Comparison of ENCODE assay signal across 8 mouse cellular contexts in genomic region chr9:71168511-71168910, GRCm38 (mm10). TPM values are rescaled to one million over a fixed set of nuclear protein-coding genes. Genes with fewer than 3 reads are reported as not detected.
DNase-seq lines count a peak whose midpoint lies in the region; ATAC-seq and TF ChIP-seq lines count a peak whose summit lies in the region.
"Had no signal": no experiment of that assay in that cellular context is flagged by ENCODE, and none has a peak within 500 bp of the region (broad histone marks: within the 10 kb centered on the region; RNA-seq: fewer than 3 reads in every experiment).

Aqp9 (minus strand) TSS chr9:71168682.

- no peak for ATAC-seq in kidney, embryonic 16.5 days (ENCODE audit: low FRiP score, low TSS enrichment)
- no peak for ATAC-seq in forebrain, embryonic 14.5 days
- no peak for ATAC-seq in megakaryocyte, adult 5-6 weeks (ENCODE audit: poor library complexity, severe bottlenecking)
- no peak for ATAC-seq in cerebellum, adult (ENCODE audit: insufficient number of reproducible peaks, low FRiP score, low TSS enrichment)

- no peak for TF ChIP-seq CTCF in gastrocnemius, adult 2 months (IDR thresholded peaks at IDR 0.05)

- intact Hi-C loops in gastrocnemius, adult 2 months (cut with DNase I): no loop called here

- WGBS in kidney, embryonic 16.5 days: 37% methylated on average over 12 of the region's 12 CpGs
- 39% methylated on average over 12 of the region's 12 CpGs for WGBS in forebrain, embryonic 14.5 days

- DNase-seq in kidney, postnatal 10 days: peak; percentile 27
- peak; percentile 9 for DNase-seq in embryo, embryonic 11.5 days (ENCODE audit: low read depth, low spot score)
- DNase-seq in forebrain, embryonic 14.5 days (ENCODE audit: low spot score): peak; percentile 42
- DNase-seq in gastrocnemius, adult 2 months: no peak
- DNase-seq: thymus, adult 18-20 months had no signal

- no peak within 1 kb of the TSS for H3K4me2 ChIP-seq in kidney, embryonic 16.5 days (replicated peaks; ENCODE audit: low read depth, low read length)
- H3K4me2 ChIP-seq in forebrain, embryonic 14.5 days (ENCODE audit: low read length): 0 out of 2 replicates have a peak within 1 kb of the TSS, but pooled peaks have one; percentile 9

- H3K27me3 ChIP-seq in kidney, embryonic 16.5 days (ENCODE audit: insufficient read depth, low read length): no peaks in the 10 kb centered on the region
- H3K27me3 ChIP-seq in forebrain, embryonic 14.5 days (replicated peaks; ENCODE audit: control insufficient read depth, insufficient read depth, low read length): no peaks in the 10 kb centered on the region

- H3K4me3 ChIP-seq in kidney, embryonic 16.5 days (ENCODE audit: low read length): no peak within 1 kb of the TSS
- no peak within 1 kb of the TSS for H3K4me3 ChIP-seq in forebrain, embryonic 14.5 days (ENCODE audit: low read depth, low read length)
- no peak within 1 kb of the TSS for H3K4me3 ChIP-seq in gastrocnemius, adult 2 months

- H3K9ac ChIP-seq in kidney, embryonic 16.5 days (replicated peaks; ENCODE audit: low read length): no peak within 1 kb of the TSS
- no peak within 1 kb of the TSS for H3K9ac ChIP-seq in forebrain, embryonic 14.5 days (ENCODE audit: low read length)

- H3K4me1 ChIP-seq in kidney, embryonic 16.5 days (ENCODE audit: insufficient read depth, low read length): no peaks in the 10 kb centered on the region
- H3K4me1 ChIP-seq in forebrain, embryonic 14.5 days (ENCODE audit: control insufficient read depth, insufficient read depth, low read length): peaks cover 14% of the 10 kb centered on the region

- no peak within 1 kb of the TSS for H3K27ac ChIP-seq in kidney, embryonic 16.5 days (ENCODE audit: low read length)
- peak within 1 kb of the TSS; percentile 65 for H3K27ac ChIP-seq in forebrain, embryonic 14.5 days (ENCODE audit: low read depth, low read length)
- H3K27ac ChIP-seq in gastrocnemius, adult 2 months: no peak within 1 kb of the TSS

- H3K9me3 ChIP-seq in kidney, embryonic 16.5 days (ENCODE audit: low read length): no peaks in the 10 kb centered on the region
- H3K9me3 ChIP-seq in forebrain, embryonic 14.5 days (replicated peaks; ENCODE audit: control insufficient read depth, low read length): no peaks in the 10 kb centered on the region

- H3K36me3 ChIP-seq in kidney, embryonic 16.5 days (ENCODE audit: insufficient read depth, low read length): no peaks in the 10 kb centered on the region
- H3K36me3 ChIP-seq in forebrain, embryonic 14.5 days (ENCODE audit: control insufficient read depth, insufficient read depth, low read length): no peaks in the 10 kb centered on the region

RNA-seq across cellular contexts. Expression of gene Aqp9, which starts in this region (rescaled TPM):
- polyA plus RNA-seq in kidney, embryonic 16.5 days (2015; fragmentation: Nextera tagmentation; extraction: Ambion mirVana): 0.27 and 0.33 TPM in 2 replicates
- 0.20 and 0.37 TPM in 2 replicates for polyA plus RNA-seq in forebrain, embryonic 14.5 days (2014; fragmentation: Nextera tagmentation; extraction: Ambion mirVana)
- total RNA-seq in megakaryocyte, adult 5-6 weeks (2015): 12.4 and 15.5 TPM in 2 replicates
- 13.0 and 16.7 TPM in 2 replicates for total RNA-seq in megakaryocyte, adult 5-6 weeks (2017)
- not detected for total RNA-seq in gastrocnemius, adult 2 months (2021)

Comparison
In these comparisons a context has a peak if more than half of its experiments do, and no peak if none do; other contexts are left out.
1. RNA of gene Aqp9 (total RNA-seq): 12.4 to 16.7 TPM in megakaryocyte, adult 5-6 weeks; not detected in gastrocnemius, adult 2 months; every median in the first group is over 10 times any median in the second.
2. Peak in DNase-seq, H3K27ac ChIP-seq and H3K4me2 ChIP-seq in forebrain, embryonic 14.5 days; RNA of the gene not detected or under 1 TPM.